Mouse (Mus musculus): ENCODE data around the gene Asic4. TPM values are rescaled to one million over a fixed set of nuclear protein-coding genes. Genes with fewer than 3 reads are reported as not detected.

Gene Asic4
- total and polyA plus RNA-seq, 3 experiments, result not detected

GRCm38 (mm10) chr1:75448937-75449336 is 1.3 kb upstream of the Asic4 start:
- no peak for DNase-seq
- no peaks in the 10 kb centered on the region for H3K79me2 ChIP-seq (replicated peaks; ENCODE audit: control insufficient read depth, insufficient read depth, low read length)
- no peaks in the 10 kb centered on the region for H3K4me1 ChIP-seq (ENCODE audit: control insufficient read depth, insufficient read depth, low read length)
- H3K27me3 ChIP-seq (ENCODE audit: control insufficient read depth, insufficient read depth, low read length), result peaks cover 20% of the 10 kb centered on the region
- H3K9ac ChIP-seq (ENCODE audit: low read depth, low read length), result no peak overlapping the region
- 8% methylated on average over 14 of the region's 14 CpGs for WGBS
- intact Hi-C loops (cut with DNase I), result no loop called here
- H3K4me3 ChIP-seq, result no peak overlapping the region
- TF ChIP-seq EP300 (IDR thresholded peaks at IDR 0.05; ENCODE audit: insufficient read depth, low read depth, low read length), result no peak
- no peak for TF ChIP-seq POLR2A (IDR thresholded peaks at IDR 0.05; ENCODE audit: insufficient read depth, low read depth, low read length)
- no peak for TF ChIP-seq CTCF (IDR thresholded peaks at IDR 0.05)
- no peak overlapping the region for H3K27ac ChIP-seq
- no peaks in the 10 kb centered on the region for H3K36me3 ChIP-seq (ENCODE audit: control insufficient read depth, insufficient read depth, low read length)

GRCm38 (mm10) chr1:75449377-75450135 is 680 bp upstream of the Asic4 start:
- Histone ChIP-seq H3K36me3 (ENCODE audit: control insufficient read depth, insufficient read depth, low read length) (no peaks in the 10 kb centered on the region), H3K4me1 (ENCODE audit: control insufficient read depth, insufficient read depth, low read length) (no peaks in the 10 kb centered on the region), H3K27me3 (ENCODE audit: control insufficient read depth, insufficient read depth, low read length) (peaks cover 20% of the 10 kb centered on the region), H3K27ac (no peak overlapping the region), H3K9ac (ENCODE audit: low read depth, low read length) (no peak overlapping the region), H3K79me2 (replicated peaks; ENCODE audit: control insufficient read depth, insufficient read depth, low read length) (no peaks in the 10 kb centered on the region), H3K4me3 (no peak overlapping the region)
- WGBS, result 18% methylated on average over 8 of the region's 8 CpGs
- intact Hi-C loops (cut with DNase I), result no loop called here
- TF ChIP-seq EP300 (IDR thresholded peaks at IDR 0.05; ENCODE audit: insufficient read depth, low read depth, low read length) (no peak), POLR2A (IDR thresholded peaks at IDR 0.05; ENCODE audit: insufficient read depth, low read depth, low read length) (no peak), CTCF (IDR thresholded peaks at IDR 0.05) (no peak)
- no peak for DNase-seq

GRCm38 (mm10) chr1:75451900-75452299 is 1.7 kb downstream of the Asic4 start:
- Histone ChIP-seq H3K27ac (no peak overlapping the region), H3K4me1 (ENCODE audit: control insufficient read depth, insufficient read depth, low read length) (no peaks in the 10 kb centered on the region), H3K9ac (ENCODE audit: low read depth, low read length) (no peak overlapping the region), H3K4me3 (no peak overlapping the region), H3K79me2 (replicated peaks; ENCODE audit: control insufficient read depth, insufficient read depth, low read length) (no peaks in the 10 kb centered on the region), H3K27me3 (ENCODE audit: control insufficient read depth, insufficient read depth, low read length) (peaks cover 21% of the 10 kb centered on the region), H3K36me3 (ENCODE audit: control insufficient read depth, insufficient read depth, low read length) (no peaks in the 10 kb centered on the region)
- DNase-seq, result no peak
- WGBS, result 80% methylated on average over 5 of the region's 5 CpGs
- no peak for TF ChIP-seq EP300 (IDR thresholded peaks at IDR 0.05; ENCODE audit: insufficient read depth, low read depth, low read length)
- intact Hi-C loops (cut with DNase I), result no loop called here

- peaks cover 2% of the 10 kb centered on the region; the same call in 1 of the 2 replicates for H3K4me1 ChIP-seq (ENCODE audit: control insufficient read depth, insufficient read depth, low read length)
- no peaks in the 10 kb centered on the region for H3K79me2 ChIP-seq (replicated peaks; ENCODE audit: control insufficient read depth, insufficient read depth, low read length)
- intact Hi-C loops (cut with DNase I), result no loop called here
- no peak overlapping the region for H3K4me3 ChIP-seq
- no peak overlapping the region for H3K9ac ChIP-seq (ENCODE audit: low read depth, low read length)
- DNase-seq, result no peak
- H3K36me3 ChIP-seq (ENCODE audit: control insufficient read depth, insufficient read depth, low read length), result no peaks in the 10 kb centered on the region
- no peak overlapping the region for H3K27ac ChIP-seq
- no peak for TF ChIP-seq EP300 (IDR thresholded peaks at IDR 0.05; ENCODE audit: insufficient read depth, low read depth, low read length)
- TF ChIP-seq CTCF (IDR thresholded peaks at IDR 0.05), result no peak
- no peak for TF ChIP-seq POLR2A (IDR thresholded peaks at IDR 0.05; ENCODE audit: insufficient read depth, low read depth, low read length)
- WGBS, result 71% methylated on average over 3 of the region's 3 CpGs
- H3K27me3 ChIP-seq (ENCODE audit: control insufficient read depth, insufficient read depth, low read length), result peaks cover 15% of the 10 kb centered on the region
Measured at GRCm38 (mm10) chr1:75455433-75455832, 5.2 kb downstream of the Asic4 start.

- Histone ChIP-seq H3K4me1 (ENCODE audit: control insufficient read depth, insufficient read depth, low read length) (peaks cover 2% of the 10 kb centered on the region; the same call in 1 of the 2 replicates), H3K4me3 (no peak overlapping the region), H3K36me3 (ENCODE audit: control insufficient read depth, insufficient read depth, low read length) (no peaks in the 10 kb centered on the region), H3K27ac (no peak overlapping the region), H3K9ac (ENCODE audit: low read depth, low read length) (no peak overlapping the region), H3K27me3 (ENCODE audit: control insufficient read depth, insufficient read depth, low read length) (peaks cover 12% of the 10 kb centered on the region), H3K79me2 (replicated peaks; ENCODE audit: control insufficient read depth, insufficient read depth, low read length) (no peaks in the 10 kb centered on the region)
- no peak for TF ChIP-seq EP300 (IDR thresholded peaks at IDR 0.05; ENCODE audit: insufficient read depth, low read depth, low read length)
- no peak for TF ChIP-seq CTCF (IDR thresholded peaks at IDR 0.05)
- no peak for TF ChIP-seq POLR2A (IDR thresholded peaks at IDR 0.05; ENCODE audit: insufficient read depth, low read depth, low read length)
- DNase-seq, result no peak
- intact Hi-C loops (cut with DNase I), result no loop called here
- 64% methylated on average over 5 of the region's 5 CpGs for WGBS
Measured at GRCm38 (mm10) chr1:75455948-75456347, 5.7 kb downstream of the Asic4 start.

GRCm38 (mm10) chr1:75456746-75457564 is 6.7 kb downstream of the Asic4 start:
- no peak overlapping the region for H3K4me3 ChIP-seq
- DNase-seq, result no peak
- intact Hi-C loops (cut with DNase I), result no loop called here
- H3K9ac ChIP-seq (ENCODE audit: low read depth, low read length), result no peak overlapping the region
- no peak overlapping the region for H3K27ac ChIP-seq
- no peaks in the 10 kb centered on the region for H3K79me2 ChIP-seq (replicated peaks; ENCODE audit: control insufficient read depth, insufficient read depth, low read length)
- H3K36me3 ChIP-seq (ENCODE audit: control insufficient read depth, insufficient read depth, low read length), result no peaks in the 10 kb centered on the region
- H3K27me3 ChIP-seq (ENCODE audit: control insufficient read depth, insufficient read depth, low read length), result peaks cover 8% of the 10 kb centered on the region; the same call in 1 of the 2 replicates
- WGBS, result 23% methylated on average over 14 of the region's 14 CpGs
- peak; percentile 54 for TF ChIP-seq CTCF (IDR thresholded peaks at IDR 0.05)
- no peak for TF ChIP-seq POLR2A (IDR thresholded peaks at IDR 0.05; ENCODE audit: insufficient read depth, low read depth, low read length)
- peaks cover 2% of the 10 kb centered on the region; the same call in 1 of the 2 replicates for H3K4me1 ChIP-seq (ENCODE audit: control insufficient read depth, insufficient read depth, low read length)

Measured in heart, adult 2 months (tissue).